Mouse (Mus musculus): ENCODE data around the gene Med26. TPM values are rescaled to one million over a fixed set of nuclear protein-coding genes. Genes with fewer than 3 reads are reported as not detected.

Med26 gene
- total RNA-seq (2023): 10 to 100 TPM; 12.1 to 13.4 TPM

GRCm38 (mm10) chr8:72547802-72548643 lies at the start of gene Med26:
TSS of gene Med26 (minus strand) at chr8:72548270.

GRCm38 (mm10) chr8:72571611-72572473 lies 23.8 kb upstream of the Med26 start, which contains the start of gene Tmem38a:
TSS of gene Tmem38a (plus strand) at chr8:72572055.

GRCm38 (mm10) chr8:72570633-72571610 lies 22.9 kb upstream of the Med26 start, which contains the start of gene Smim7:
TSS of gene Smim7 (minus strand) at chr8:72571088.

GRCm38 (mm10) chr8:72491680-72492621 lies 56.1 kb downstream of the Med26 start, which contains the start of gene Slc35e1:
TSS of gene Slc35e1 (minus strand) at chr8:72492614.

GRCm38 (mm10) chr8:72474826-72475546 lies 73.1 kb downstream of the Med26 start, which contains the start of gene Cherp:
TSS of gene Cherp (minus strand) at chr8:72475226.

Other genes starting within 250 kb of the Med26 start
- gene Gm10282, start 243.0 kb downstream of the Med26 start, total RNA-seq (2023): 1 to 10 TPM; 6.0 to 6.2 TPM
- gene Klf2, start 229.2 kb downstream of the Med26 start, total RNA-seq (2023): 1,000 to 10,000 TPM; 1,898 to 2,084 TPM
- 100 to 1,000 TPM; 105 to 109 TPM for gene Eps15l1, start 126.8 kb downstream of the Med26 start, total RNA-seq (2023)
- not detected for gene Calr3, start 104.4 kb downstream of the Med26 start, total RNA-seq (2023)
- 1 to 10 TPM; 3.9 to 5.3 TPM for gene 1700030K09Rik, start 104.4 kb downstream of the Med26 start, total RNA-seq (2023)
- 10 to 100 TPM; 74.3 to 77.6 TPM for gene Cherp, start 73.0 kb downstream of the Med26 start, total RNA-seq (2023)
- gene Slc35e1, start 55.7 kb downstream of the Med26 start, total RNA-seq (2023): 10 to 100 TPM; 49.6 to 56.4 TPM
- 100 to 1,000 TPM; 104 to 112 TPM for gene Smim7, start 22.8 kb upstream of the Med26 start, total RNA-seq (2023)
- gene Tmem38a, start 23.8 kb upstream of the Med26 start, total RNA-seq (2023): 1 to 10 TPM; 4.4 to 4.5 TPM
- gene Nwd1, start 98.4 kb upstream of the Med26 start, total RNA-seq (2023): not detected
- 100 to 1,000 TPM; 127 to 142 TPM for gene Sin3b, start 175.0 kb upstream of the Med26 start, total RNA-seq (2023)
- gene F2rl3, start 213.6 kb upstream of the Med26 start, total RNA-seq (2023): under 1 TPM in 1 of 2 experiments, not detected in 1; 0.49 TPM